Mouse (Mus musculus) midbrain, embryonic 14.5 days (tissue): ENCODE data around the gene Olfr533. TPM values are rescaled to one million over a fixed set of nuclear protein-coding genes. Genes with fewer than 3 reads are reported as not detected.
"Not testable (repeated sequence)": the region's sequence is repeated elsewhere in the genome, so short reads cannot be mapped to it uniquely, and the experiment has no call there.

ENCODE experiments used
- ATAC-seq: fragments of 200-750 bp; cut with Nextera tagmentation; 2 replicates; pipeline ENCODE4 v1.8.0; 2017; ENCODE audit warnings: moderate number of reproducible peaks, moderate library complexity; ENCODE audit not compliant: low FRiP score, low TSS enrichment
- DNase-seq: peaks from one replicate; pipeline ENCODE4 v3.0.0-alpha.2; 2015
- H3K27ac ChIP-seq: fragments of 300-500 bp; sonication (generic); replicated peaks from 2 replicates; pipeline ENCODE4 v1.5.1; 2014; ENCODE audit warnings: mild to moderate bottlenecking, low read depth, low read length, moderate library complexity
- H3K27me3 ChIP-seq: fragments of 300-500 bp; sonication (generic); 2 replicates; pipeline ENCODE4 v1.6.1; 2014; ENCODE audit warnings: low read length, control low read depth, mixed read lengths; ENCODE audit not compliant: control insufficient read depth, insufficient read depth
- H3K36me3 ChIP-seq: fragments of 300-500 bp; sonication (generic); 2 replicates; pipeline ENCODE4 v1.6.1; 2014; ENCODE audit warnings: low read length, control low read depth; ENCODE audit not compliant: control insufficient read depth, insufficient read depth
- H3K4me1 ChIP-seq: fragments of 300-500 bp; sonication (generic); 2 replicates; pipeline ENCODE4 v1.6.1; 2014; ENCODE audit warnings: mild to moderate bottlenecking, antibody characterized with exemption, low read length, control low read depth; ENCODE audit not compliant: control insufficient read depth, insufficient read depth
- H3K4me2 ChIP-seq: fragments of 300-500 bp; sonication (generic); 2 replicates; pipeline ENCODE4 v1.6.1; 2014; ENCODE audit warnings: mild to moderate bottlenecking, low read length, moderate library complexity
- H3K4me3 ChIP-seq: fragments of 300-500 bp; sonication (generic); replicated peaks from 2 replicates; pipeline ENCODE4 v1.5.1; 2014; ENCODE audit warnings: low read depth, low read length
- H3K9ac ChIP-seq: fragments of 300-500 bp; sonication (generic); replicated peaks from 2 replicates; pipeline ENCODE4 v1.6.1; 2014; ENCODE audit warnings: mild to moderate bottlenecking, low read length, moderate library complexity
- H3K9me3 ChIP-seq: fragments of 300-500 bp; sonication (generic); 2 replicates; pipeline ENCODE4 v1.6.1; 2016; ENCODE audit warnings: low read length, control low read depth, mixed read lengths; ENCODE audit not compliant: control insufficient read depth
- WGBS: fragments of 180-500 bp; shearing (Covaris S2); extraction: QIAGEN DNeasy Blood & Tissue Kit; methylation state at CpG from one replicate; pipeline ENCODE4 v1.1.7; 2014; 5-methylcytosine and 5-hydroxymethylcytosine counted together
- polyA plus RNA-seq: library from polyadenylated mRNA; unstranded; fragments of >200 nt; fragmentation: Nextera tagmentation; extraction: Ambion mirVana; gene quantifications from 2 replicates; pipeline ENCODE4 v1.2.1, GENCODE M21; 2014

The Olfr533 gene
- polyA plus RNA-seq, 1 experiment from 2014 or later, result not detected

DNA sequence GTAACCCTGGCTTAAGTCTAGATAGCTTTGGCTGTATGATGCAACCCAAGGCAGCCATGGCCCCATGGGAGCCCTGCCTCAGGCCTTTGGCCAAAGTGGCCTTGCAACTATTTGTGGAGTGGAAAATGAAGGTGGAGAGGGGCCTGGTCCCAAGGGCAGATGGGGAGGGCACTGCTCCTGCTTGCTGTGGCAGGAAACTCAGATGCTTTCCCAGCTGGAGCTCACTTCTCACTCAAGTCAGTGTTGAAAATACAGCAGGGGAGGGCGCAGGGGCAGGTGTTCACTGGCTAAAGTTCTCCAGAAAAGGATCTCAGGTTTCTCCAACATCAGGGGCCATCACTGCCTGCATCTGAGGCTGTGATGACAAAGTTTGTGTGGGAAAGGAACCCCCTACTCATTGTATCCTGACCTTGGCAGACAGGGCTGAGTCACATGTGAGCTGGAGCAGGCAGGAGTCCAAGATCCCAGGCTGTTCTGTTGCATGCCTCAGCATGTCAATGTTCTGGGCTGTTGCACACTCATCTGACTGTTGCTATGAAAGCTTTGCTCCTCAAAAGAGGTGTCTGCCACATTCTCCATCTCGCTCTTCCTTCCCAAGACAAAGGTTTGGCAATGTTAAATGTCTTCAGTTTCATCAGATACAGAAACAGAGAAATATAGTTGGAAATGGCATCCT is 44.3 kb downstream of the Olfr533 start, which contains the start of gene Olfr536:
Gene Olfr536 (minus strand): TSS at position 51 of the 676 bp plus-strand sequence.
- not testable (repeated sequence) for ATAC-seq, H3K27ac ChIP-seq, H3K27me3 ChIP-seq, H3K4me2 ChIP-seq, H3K9ac ChIP-seq, H3K9me3 ChIP-seq, H3K4me1 ChIP-seq, H3K36me3 ChIP-seq, H3K4me3 ChIP-seq
- peak; percentile 4 for DNase-seq
- WGBS, result 62% methylated on average over 2 of the region's 2 CpGs

Other genes starting within 250 kb of the Olfr533 start
- gene Cd163l1, start 245.1 kb upstream of the Olfr533 start, polyA plus RNA-seq, result not detected in 2 replicates
- not detected in 2 replicates for gene 5830411N06Rik, start 216.1 kb upstream of the Olfr533 start, polyA plus RNA-seq
- not detected in 2 replicates for gene Olfr525, start 142.5 kb upstream of the Olfr533 start, polyA plus RNA-seq
- not detected in 2 replicates for gene Olfr527, start 129.4 kb upstream of the Olfr533 start, polyA plus RNA-seq
- not detected in 2 replicates for gene Olfr60, start 101.7 kb upstream of the Olfr533 start, polyA plus RNA-seq
- gene Olfr530, start 87.0 kb upstream of the Olfr533 start, polyA plus RNA-seq, result not detected in 2 replicates
- gene Olfr531, start 60.5 kb upstream of the Olfr533 start, polyA plus RNA-seq, result not detected in 2 replicates
- not detected in 2 replicates for gene Olfr532, start 41.7 kb upstream of the Olfr533 start, polyA plus RNA-seq
- not detected in 2 replicates for gene Olfr535, start 20.8 kb downstream of the Olfr533 start, polyA plus RNA-seq
- not detected in 2 replicates for gene Olfr536, start 44.0 kb downstream of the Olfr533 start, polyA plus RNA-seq
- gene Olfr538, start 104.5 kb downstream of the Olfr533 start, polyA plus RNA-seq, result not detected in 2 replicates
- 0.04 TPM in 1 of 2 replicates, not detected in the other for gene Olfr46, start 137.9 kb downstream of the Olfr533 start, polyA plus RNA-seq
- not detected in 2 replicates for gene Olfr61, start 165.6 kb downstream of the Olfr533 start, polyA plus RNA-seq
- not detected in 2 replicates for gene Olfr53, start 183.1 kb downstream of the Olfr533 start, polyA plus RNA-seq
- gene Olfr539, start 196.6 kb downstream of the Olfr533 start, polyA plus RNA-seq, result not detected in 2 replicates
- gene Olfr45, start 218.6 kb downstream of the Olfr533 start, polyA plus RNA-seq, result not detected in 2 replicates
- gene Olfr541, start 233.9 kb downstream of the Olfr533 start, polyA plus RNA-seq, result not detected in 2 replicates